Mouse (Mus musculus) thymus, adult 2 months (tissue): ENCODE data around the gene Ahrr. TPM values are rescaled to one million over a fixed set of nuclear protein-coding genes. Genes with fewer than 3 reads are reported as not detected.

Source experiments
- DNase-seq: peaks from one replicate; pipeline ENCODE4 v3.0.0; 2021
- H3K27ac ChIP-seq: fragments of 200-500 bp; 2 replicates; pipeline ENCODE4 v1.5.1; 2012; ENCODE audit warnings: low read length, control low read depth; ENCODE audit not compliant: control insufficient read depth, insufficient read depth
- H3K27me3 ChIP-seq: fragments of 200-500 bp; 2 replicates; pipeline ENCODE4 v1.6.1; 2012; ENCODE audit warnings: mild to moderate bottlenecking, low read length, moderate library complexity, mixed read lengths; ENCODE audit not compliant: control insufficient read depth, insufficient read depth
- H3K36me3 ChIP-seq: fragments of 200-500 bp; 2 replicates; pipeline ENCODE4 v1.6.1; 2012; ENCODE audit warnings: mild to moderate bottlenecking, low read length, moderate library complexity; ENCODE audit not compliant: control insufficient read depth, insufficient read depth
- H3K4me1 ChIP-seq: fragments of 200-500 bp; replicated peaks from 2 replicates; pipeline ENCODE4 v1.6.1; 2012; ENCODE audit warnings: low read length; ENCODE audit not compliant: control insufficient read depth, insufficient read depth
- H3K4me3 ChIP-seq: fragments of 200-500 bp; 2 replicates; pipeline ENCODE4 v1.5.1; 2012; ENCODE audit warnings: mild to moderate bottlenecking, low read length, control low read depth, moderate library complexity; ENCODE audit not compliant: control insufficient read depth, insufficient read depth
- CTCF ChIP-seq: fragments of 200-500 bp; IDR thresholded peaks from 2 replicates; pipeline ENCODE4 v1.5.1; 2012; ENCODE audit warnings: mild to moderate bottlenecking, control low read depth, low read length, moderate library complexity, borderline replicate concordance; ENCODE audit not compliant: control insufficient read depth, poor library complexity, insufficient read depth; ENCODE audit errors: extremely low read depth
- POLR2A ChIP-seq: fragments of 200-500 bp; IDR thresholded peaks from 2 replicates; pipeline ENCODE4 v1.6.1; 2012; ENCODE audit warnings: mild to moderate bottlenecking, low read length, control low read depth, moderate library complexity; ENCODE audit not compliant: control insufficient read depth, poor library complexity, insufficient read depth; ENCODE audit errors: extremely low read depth
- WGBS: fragments of 180-500 bp; shearing (Covaris S2); methylation state at CpG from one replicate; pipeline ENCODE4 v1.1.7; 2018; 5-methylcytosine and 5-hydroxymethylcytosine counted together
- polyA plus RNA-seq: library from polyadenylated mRNA; depleted of rRNA; stranded (reverse); fragments of >200 nt; gene quantifications from 2 replicates; pipeline ENCODE4 v1.2.3, GENCODE M21; 2012

Gene Ahrr
- polyA plus RNA-seq, 1 experiment: 0.51 TPM

DNA sequence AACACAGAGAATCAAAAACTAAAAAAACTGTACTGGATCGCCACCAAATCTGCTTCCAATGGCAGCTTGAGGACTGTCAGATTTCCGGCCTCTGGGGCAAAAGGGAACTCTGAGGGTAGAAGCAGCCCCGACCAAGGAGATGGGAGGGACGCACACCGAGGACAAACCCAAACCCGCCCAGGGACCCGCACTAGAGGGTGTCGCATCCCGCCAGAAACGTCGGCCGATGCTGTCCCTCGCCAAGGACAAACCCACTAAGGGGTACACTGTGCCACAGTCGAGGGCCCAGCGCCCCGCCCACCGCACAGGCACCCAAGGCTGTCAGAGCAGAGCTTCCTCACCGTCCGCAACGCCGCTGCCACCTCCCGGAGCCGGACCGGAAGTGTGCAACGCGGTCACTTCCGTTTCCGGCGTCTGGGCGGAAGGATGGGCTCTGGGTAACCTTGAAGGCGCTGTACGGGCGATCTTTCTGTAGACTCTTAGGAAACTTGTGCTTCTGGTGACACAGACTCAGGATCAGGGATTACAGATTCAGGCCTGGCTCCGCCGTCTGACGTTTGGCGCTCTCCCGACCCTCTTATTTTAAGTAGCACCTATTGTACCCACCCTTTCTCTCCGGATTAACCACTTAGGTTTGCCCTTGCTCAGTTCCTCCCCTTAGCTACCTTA is 83.7 kb downstream of the Ahrr start, which contains the start of gene Exoc3:
Gene Exoc3 (minus strand): TSS at position 416 of the 669 bp plus-strand sequence.
- TF ChIP-seq CTCF (0 out of 2 replicates have a peak, but pooled peaks have one; percentile 19), POLR2A (peak; percentile 83; the same call in 1 of the 2 replicates)
- DNase-seq: peak; percentile 87
- Histone ChIP-seq H3K4me3 (peak within 1 kb of the TSS; percentile 99), H3K4me1 (peaks cover 2% of the 10 kb centered on the region; the same call in 1 of the 2 replicates), H3K27ac (peak within 1 kb of the TSS; percentile 89), H3K36me3 (no peaks in the 10 kb centered on the region; the same call in 1 of the 2 replicates), H3K27me3 (no peaks in the 10 kb centered on the region)
- WGBS: under 1% methylated on average over 39 of the region's 39 CpGs

GRCm38 (mm10) chr13:74196451-74196850 is 95.7 kb downstream of the Ahrr start:
- H3K4me3 ChIP-seq: no peak overlapping the region
- TF ChIP-seq CTCF (no peak), POLR2A (no peak)
- 88% methylated on average over 3 of the region's 3 CpGs for WGBS
- H3K27me3 ChIP-seq: no peaks in the 10 kb centered on the region
- DNase-seq: no peak
- no peak overlapping the region for H3K27ac ChIP-seq
- peaks cover 36% of the 10 kb centered on the region for H3K36me3 ChIP-seq
- H3K4me1 ChIP-seq: no peaks in the 10 kb centered on the region

GRCm38 (mm10) chr13:74192613-74193012 is 99.5 kb downstream of the Ahrr start:
- 96% methylated on average over 6 of the region's 6 CpGs for WGBS
- no peak for DNase-seq
- peaks cover 53% of the 10 kb centered on the region for H3K36me3 ChIP-seq

DNA sequence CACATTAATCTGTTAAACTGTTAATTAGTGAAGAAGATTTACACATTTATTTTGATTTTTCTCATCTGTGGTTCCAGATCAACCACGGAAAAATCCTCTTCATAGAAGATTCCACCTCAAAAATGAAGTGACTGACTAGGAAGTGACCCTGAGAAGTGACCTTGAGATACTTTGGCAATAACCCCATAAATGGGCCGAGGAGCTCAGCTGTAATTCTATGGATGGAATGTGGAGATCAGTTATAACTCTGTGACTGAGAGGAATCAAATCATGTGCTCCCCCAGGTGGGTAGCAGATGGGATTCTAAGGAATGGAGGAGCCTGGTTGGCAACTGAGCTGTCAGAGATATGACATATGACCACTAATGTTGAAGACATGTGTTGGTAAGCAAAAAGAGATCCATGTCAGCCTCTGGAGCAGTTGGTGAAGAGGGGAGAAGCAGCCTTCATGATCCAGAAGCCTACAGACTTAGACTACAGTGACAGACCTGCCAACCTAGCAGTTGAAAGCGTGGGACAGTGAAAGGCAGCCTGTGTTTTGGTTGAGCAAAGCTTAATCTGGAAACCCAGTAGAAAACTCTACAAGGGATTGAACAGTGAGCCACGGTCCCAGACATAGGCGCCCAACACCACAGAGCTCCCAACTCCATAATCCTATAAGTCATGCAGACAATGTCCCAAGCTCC is 109.0 kb downstream of the Ahrr start:
- 92% methylated on average over 5 of the region's 5 CpGs for WGBS
- no peaks in the 10 kb centered on the region for H3K4me1 ChIP-seq
- peaks cover 28% of the 10 kb centered on the region for H3K36me3 ChIP-seq
- no peaks in the 10 kb centered on the region for H3K27me3 ChIP-seq
- H3K4me3 ChIP-seq: no peak overlapping the region
- no peak for DNase-seq
- TF ChIP-seq POLR2A (no peak), CTCF (no peak)
- no peak overlapping the region for H3K27ac ChIP-seq

More at GRCm38 (mm10) chr13:74192613-74193012, 99.5 kb downstream of the Ahrr start:
- no peak overlapping the region for H3K4me3 ChIP-seq
- TF ChIP-seq CTCF (no peak), POLR2A (no peak)
- H3K27me3 ChIP-seq: no peaks in the 10 kb centered on the region
- no peaks in the 10 kb centered on the region for H3K4me1 ChIP-seq
- H3K27ac ChIP-seq: no peak overlapping the region

- Histone ChIP-seq H3K27ac (no peak overlapping the region), H3K27me3 (no peaks in the 10 kb centered on the region), H3K36me3 (peaks cover 18% of the 10 kb centered on the region), H3K4me3 (no peak overlapping the region), H3K4me1 (peaks cover 3% of the 10 kb centered on the region)
- DNase-seq: no peak
- over 99% methylated on average over 5 of the region's 5 CpGs for WGBS
- TF ChIP-seq POLR2A: no peak
- TF ChIP-seq CTCF: no peak
These were observed 120.1 kb downstream of the Ahrr start for GRCm38 (mm10) chr13:74172036-74172435.

GRCm38 (mm10) chr13:74169446-74170164 is 122.5 kb downstream of the Ahrr start:
- Histone ChIP-seq H3K4me1 (peaks cover 9% of the 10 kb centered on the region), H3K27ac (no peak overlapping the region), H3K4me3 (no peak overlapping the region), H3K27me3 (no peaks in the 10 kb centered on the region), H3K36me3 (peaks cover 18% of the 10 kb centered on the region)
- DNase-seq: no peak
- 94% methylated on average over 10 of the region's 10 CpGs for WGBS
- TF ChIP-seq POLR2A (no peak), CTCF (no peak)
